Mouse (Mus musculus) central nervous system, embryonic 11.5 days (tissue): ENCODE results near the gene Ache. TPM values are rescaled to one million over a fixed set of nuclear protein-coding genes. Genes with fewer than 3 reads are reported as not detected.

Experiments
- polyA plus RNA-seq: library from polyadenylated mRNA; depleted of rRNA; stranded (reverse); fragments of >200 nt; gene quantifications from 2 replicates; pipeline ENCODE4 v1.2.3, GENCODE M21; 2012; rRNA removed

Ache gene
- 6.4 and 10.2 TPM in 2 replicates for polyA plus RNA-seq

DNA sequence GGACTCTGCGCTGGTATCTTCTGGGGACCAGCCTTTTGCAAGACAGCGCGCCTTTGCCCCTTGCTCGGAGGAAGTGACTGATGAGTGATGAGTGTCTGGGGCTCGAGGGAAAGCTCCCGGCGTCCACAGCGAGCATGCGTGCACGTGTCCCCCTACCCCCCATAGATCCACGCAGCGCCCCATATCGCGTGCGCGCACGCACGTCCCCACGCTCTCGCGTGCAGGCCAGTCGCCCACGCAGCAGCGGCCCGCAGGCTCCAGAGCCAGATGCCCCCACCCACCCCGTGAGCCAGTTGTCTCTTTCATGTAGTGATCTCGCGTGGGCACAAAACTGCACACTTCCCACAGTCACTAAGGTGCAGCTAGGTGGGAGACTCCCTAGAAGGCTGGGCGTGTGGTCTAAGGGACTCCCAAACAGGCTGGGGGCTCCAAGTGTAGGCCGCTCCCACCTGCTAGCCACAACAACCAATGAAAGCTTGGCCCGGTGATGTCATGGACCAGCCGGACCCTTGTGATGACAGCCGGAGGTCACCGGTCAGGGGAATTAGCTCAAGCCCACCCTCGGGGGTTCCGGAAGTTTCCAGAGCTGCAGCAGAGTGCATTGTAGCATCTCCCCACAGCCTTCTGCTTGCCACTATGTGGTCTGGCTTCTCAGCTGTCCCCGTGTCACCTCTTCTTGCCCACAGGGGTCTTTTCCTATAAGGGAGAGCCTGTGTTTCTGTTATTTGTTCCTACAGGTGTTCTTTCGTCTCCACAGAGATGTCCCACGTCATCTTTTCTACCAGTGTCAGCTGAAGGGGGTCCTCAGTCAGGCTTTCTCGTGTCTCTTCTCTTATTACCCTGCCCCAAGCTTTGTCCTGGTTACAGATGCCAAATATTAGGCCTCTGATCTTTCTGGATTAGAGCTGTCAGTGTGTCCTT, at the start of gene Ache:
TSS of gene Ache (plus strand) at position 488 of the 921 bp plus-strand sequence.

GRCm38 (mm10) chr5:137293839-137294743, 6.8 kb downstream of the Ache start, which contains the start of gene Ufsp1:
Gene Ufsp1, plus strand, starts transcription at chr5:137294629.

DNA sequence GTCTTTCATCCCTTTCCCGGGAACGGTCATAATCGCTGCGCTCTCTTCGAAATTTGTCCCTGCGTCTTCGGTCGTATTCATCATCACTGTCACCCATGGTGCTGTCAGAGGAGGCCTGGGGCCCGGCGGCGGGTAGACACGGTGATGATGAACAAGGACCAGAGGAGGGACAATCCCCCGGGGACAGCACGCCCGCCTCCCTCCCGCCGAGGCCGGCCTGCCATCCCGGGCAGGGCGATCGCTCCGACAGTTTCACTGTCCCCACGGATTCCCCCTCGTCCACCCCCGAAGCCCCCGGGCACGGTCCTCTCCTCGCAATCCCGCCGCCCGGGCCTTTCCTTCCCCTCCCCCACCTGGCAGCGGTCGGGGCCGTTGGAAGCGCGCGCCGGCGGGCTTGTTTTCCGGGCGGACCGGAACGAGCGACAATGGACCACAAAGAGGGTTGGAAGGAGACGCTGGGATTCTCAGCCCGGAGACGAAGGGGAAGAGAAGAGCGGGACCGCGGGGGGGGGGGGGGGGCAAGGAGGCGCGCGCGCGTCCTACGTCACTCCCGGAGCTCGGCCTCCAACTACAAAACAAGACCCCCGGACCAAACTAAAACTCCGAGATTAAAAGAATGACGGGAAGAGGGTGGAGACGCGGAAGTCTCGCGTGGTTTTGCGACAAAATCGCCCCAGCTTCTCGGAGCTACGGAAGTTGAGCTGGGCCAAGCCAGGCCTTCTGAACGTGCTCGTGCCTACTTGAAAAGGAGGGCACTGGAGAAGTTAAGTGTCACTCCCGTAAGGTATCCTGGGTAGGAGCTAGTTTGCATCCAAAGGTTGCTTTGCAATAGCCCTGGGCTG, 20.0 kb downstream of the Ache start, which contains the start of gene Srrt:
TSS of gene Srrt (minus strand) at position 604 of the 842 bp plus-strand sequence.

DNA sequence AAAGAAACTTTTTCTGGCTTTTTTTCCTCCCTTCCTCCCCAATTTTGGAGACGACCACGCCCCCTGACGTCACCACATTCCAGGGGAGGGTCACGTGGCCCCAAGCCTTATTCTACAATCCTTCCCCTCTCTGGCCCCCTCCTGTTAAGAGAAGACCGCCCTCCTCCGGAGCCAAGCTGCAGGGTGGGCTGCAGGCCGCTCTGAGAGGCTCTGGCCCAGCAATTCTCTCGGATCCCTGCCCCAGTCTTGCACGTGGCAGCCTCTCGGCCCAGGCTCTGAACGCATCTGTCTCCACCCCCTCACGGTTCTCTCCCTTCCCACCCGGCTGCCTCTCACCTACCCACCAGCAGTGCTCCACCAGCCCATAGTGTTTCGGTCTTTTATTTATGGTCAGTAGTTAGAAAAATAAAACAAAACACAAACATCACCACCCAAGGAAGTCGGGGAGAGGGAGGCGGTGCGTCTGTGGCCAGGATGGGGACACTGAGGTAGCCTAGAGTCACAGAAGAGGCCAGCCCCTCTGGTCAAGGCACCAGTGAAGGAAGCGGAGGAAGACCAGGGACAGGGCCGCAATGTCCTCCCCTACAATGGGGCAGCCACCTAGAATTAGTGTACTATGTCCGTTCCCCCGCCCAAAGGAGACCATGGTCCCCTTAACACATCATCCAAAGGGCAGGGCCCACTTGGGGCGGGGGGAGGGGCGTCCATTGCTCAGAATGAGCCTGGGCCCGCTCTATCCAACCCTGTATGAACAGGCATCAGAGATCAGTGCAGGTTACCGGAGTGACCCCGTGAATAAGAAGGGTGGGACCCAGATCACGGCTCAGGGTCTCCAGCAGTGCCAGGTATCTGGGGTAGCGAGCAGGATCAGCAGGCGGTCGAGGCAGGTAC, 27.1 kb downstream of the Ache start, which contains the start of gene Trip6:
TSS of gene Trip6 (minus strand) at position 212 of the 891 bp plus-strand sequence.

GRCm38 (mm10) chr5:137333512-137334174, 46.3 kb downstream of the Ache start, which contains the start of gene Slc12a9:
Gene Slc12a9, minus strand, starts transcription at chr5:137333597.

Other genes with a start within 250 kb of the Ache start
- gene Ap1s1, start 241.4 kb upstream of the Ache start, polyA plus RNA-seq = 106 and 146 TPM in 2 replicates
- gene Serpine1, start 215.3 kb upstream of the Ache start, polyA plus RNA-seq = 0.54 and 1.7 TPM in 2 replicates
- 3.0 and 3.7 TPM in 2 replicates for gene Trim56, start 171.3 kb upstream of the Ache start, polyA plus RNA-seq
- 0.05 TPM in 1 of 2 replicates, not detected in the other for gene Muc3, start 138.2 kb upstream of the Ache start, polyA plus RNA-seq
- gene Muc3a, start 75.1 kb upstream of the Ache start, polyA plus RNA-seq = 0.10 and 0.31 TPM in 2 replicates
- gene Ufsp1, start 7.1 kb downstream of the Ache start, polyA plus RNA-seq = 7.3 and 10.1 TPM in 2 replicates
- 306 and 565 TPM in 2 replicates for gene Srrt, start 20.2 kb downstream of the Ache start, polyA plus RNA-seq
- gene Trip6, start 26.9 kb downstream of the Ache start, polyA plus RNA-seq = 54.4 and 56.7 TPM in 2 replicates
- 16.4 and 17.4 TPM in 2 replicates for gene Slc12a9, start 46.1 kb downstream of the Ache start, polyA plus RNA-seq
- gene Ephb4, start 62.6 kb downstream of the Ache start, polyA plus RNA-seq = 37.9 and 63.6 TPM in 2 replicates
- gene Zan, start 189.5 kb downstream of the Ache start, polyA plus RNA-seq = 0.20 and 0.22 TPM in 2 replicates
- gene Pop7, start 215.0 kb downstream of the Ache start, polyA plus RNA-seq = 37.8 and 38.1 TPM in 2 replicates
- gene Gigyf1, start 231.0 kb downstream of the Ache start, polyA plus RNA-seq = 49.3 and 96.6 TPM in 2 replicates
- gene Epo, start 245.7 kb downstream of the Ache start, polyA plus RNA-seq = 0.14 and 0.25 TPM in 2 replicates
- 496 and 503 TPM in 2 replicates for gene Gnb2, start 246.0 kb downstream of the Ache start, polyA plus RNA-seq